Mouse (Mus musculus) G1E-ER4 (cell line): ENCODE results near the gene 1110065P20Rik. TPM values are rescaled to one million over a fixed set of nuclear protein-coding genes. Genes with fewer than 3 reads are reported as not detected.

Experiments used
- GATA1 ChIP-seq: IDR thresholded peaks from one replicate; pipeline ENCODE4 v1.8.0; 2012; ENCODE audit warnings: low read length, inconsistent platforms
- polyA plus RNA-seq: library from polyadenylated mRNA; stranded (reverse); fragments of >175 nt; gene quantifications from 2 replicates; pipeline ENCODE4 v1.2.3, GENCODE M21; 2012

The 1110065P20Rik gene
- polyA plus RNA-seq, result 34.7 and 41.4 TPM in 2 replicates

DNA sequence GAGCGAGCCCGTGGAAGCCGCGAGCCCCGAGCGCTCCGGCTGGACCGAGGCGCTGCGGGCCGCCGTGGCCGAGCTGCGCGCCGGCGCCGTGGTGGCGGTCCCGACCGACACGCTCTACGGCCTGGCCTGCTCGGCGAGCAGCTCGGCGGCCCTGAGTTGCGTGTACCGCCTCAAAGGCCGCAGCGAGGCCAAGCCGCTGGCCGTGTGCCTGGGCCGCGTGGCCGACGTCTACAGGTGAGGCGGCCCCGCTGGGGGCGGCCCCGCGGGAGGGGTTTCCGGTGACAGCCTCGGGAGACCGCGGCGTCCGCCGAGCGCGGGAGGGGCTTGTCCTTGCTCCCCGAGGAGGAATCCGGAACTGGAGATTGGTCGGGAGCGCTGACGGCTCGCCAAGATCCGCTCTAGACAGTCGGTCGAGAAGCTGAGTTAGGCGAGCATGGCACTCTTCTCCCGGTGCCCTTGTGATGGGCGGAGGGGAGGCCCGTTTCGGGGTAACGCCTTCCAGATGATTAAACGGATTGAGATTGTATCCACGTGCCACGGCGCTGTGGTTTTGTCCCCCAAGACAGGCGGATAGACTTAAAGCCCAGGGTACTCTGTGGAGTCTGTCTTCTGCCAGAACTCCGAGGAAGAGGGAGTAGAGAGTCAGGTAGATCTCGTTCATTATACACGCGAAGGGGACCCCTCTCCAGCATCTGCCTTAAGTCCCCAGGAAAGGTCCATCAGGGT is at the start of gene 1110065P20Rik:
Gene 1110065P20Rik (minus strand): TSS at position 264 of the 726 bp plus-strand sequence.
- TF ChIP-seq GATA1, result no peak

DNA sequence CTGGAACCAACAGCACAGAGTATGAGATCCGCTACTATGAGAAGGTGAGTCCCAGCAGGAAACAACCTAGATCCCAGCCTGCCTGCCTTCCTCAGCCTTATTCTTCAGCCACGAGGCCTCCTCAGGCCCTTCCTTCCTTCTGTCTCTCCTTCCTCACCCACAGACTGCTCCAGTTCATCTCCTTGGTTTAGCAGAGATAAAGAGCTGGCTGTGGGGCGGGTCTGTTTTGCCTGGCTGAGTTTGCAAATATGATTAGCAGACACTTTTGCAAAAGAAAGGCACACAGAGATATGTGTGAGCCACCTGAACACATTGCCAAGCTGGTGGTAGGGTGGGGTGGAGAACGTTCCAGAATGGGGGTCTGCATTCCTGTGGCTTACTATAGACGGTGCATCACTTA is 48.9 kb upstream of the 1110065P20Rik start:
- no peak for TF ChIP-seq GATA1

DNA sequence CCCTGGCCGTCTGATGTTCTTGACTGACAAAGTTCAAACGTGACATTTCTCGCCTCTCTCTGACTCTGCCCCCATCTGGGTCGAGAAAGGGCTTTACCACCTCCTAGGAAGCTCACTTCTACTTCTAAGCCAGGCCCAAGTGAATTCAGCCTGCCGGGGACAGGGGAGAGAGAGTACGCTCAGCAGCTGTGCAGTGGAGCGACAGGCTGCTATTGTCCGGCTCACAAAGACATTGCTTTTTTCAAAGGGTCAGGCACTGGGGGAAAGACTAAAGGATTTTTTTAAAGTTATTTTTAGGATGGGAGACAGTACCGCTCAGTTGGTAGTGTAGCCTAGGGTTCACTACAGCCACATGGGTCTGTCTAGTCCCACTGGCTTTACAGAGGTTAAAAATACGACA is 47.4 kb upstream of the 1110065P20Rik start:
- no peak for TF ChIP-seq GATA1

DNA sequence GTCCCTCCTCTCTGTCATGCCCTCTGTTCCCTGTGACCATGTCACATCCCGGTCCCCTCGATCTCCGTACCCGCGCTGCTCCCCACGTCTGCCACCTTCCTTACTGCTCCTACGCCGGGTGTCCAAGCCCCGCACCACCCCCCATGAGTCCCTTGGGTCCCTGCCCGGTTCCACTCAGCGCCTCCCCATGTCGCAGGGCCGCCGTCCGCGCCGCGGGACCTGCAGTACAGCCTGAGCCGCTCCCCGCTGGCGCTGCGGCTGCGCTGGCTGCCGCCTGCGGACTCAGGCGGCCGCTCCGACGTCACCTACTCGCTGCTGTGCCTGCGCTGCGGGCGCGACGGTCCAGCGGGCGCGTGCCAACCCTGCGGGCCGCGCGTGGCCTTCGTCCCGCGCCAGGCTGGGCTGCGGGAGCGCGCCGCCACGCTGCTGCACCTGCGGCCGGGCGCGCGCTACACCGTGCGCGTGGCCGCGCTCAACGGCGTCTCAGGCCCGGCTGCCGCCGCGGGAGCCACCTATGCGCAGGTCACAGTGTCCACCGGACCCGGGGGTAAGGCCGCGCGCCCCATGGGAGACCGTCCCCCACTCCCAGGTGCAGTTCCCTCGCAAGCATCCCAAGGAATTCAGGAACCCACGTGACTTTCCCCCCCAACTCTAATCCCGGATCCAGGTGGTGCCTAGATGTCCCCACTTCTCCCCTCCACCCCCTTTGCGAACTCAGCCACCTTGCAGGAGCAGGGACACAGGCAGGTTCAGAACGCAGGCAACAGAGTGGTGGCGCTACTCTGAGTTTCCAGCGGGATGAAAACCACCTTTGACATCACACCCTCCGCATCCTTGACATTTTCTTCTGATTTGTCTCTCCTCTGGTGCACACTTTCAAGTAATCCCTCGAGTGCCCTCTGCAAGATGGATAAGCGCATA is 43.8 kb upstream of the 1110065P20Rik start:
- TF ChIP-seq GATA1, result no peak

DNA sequence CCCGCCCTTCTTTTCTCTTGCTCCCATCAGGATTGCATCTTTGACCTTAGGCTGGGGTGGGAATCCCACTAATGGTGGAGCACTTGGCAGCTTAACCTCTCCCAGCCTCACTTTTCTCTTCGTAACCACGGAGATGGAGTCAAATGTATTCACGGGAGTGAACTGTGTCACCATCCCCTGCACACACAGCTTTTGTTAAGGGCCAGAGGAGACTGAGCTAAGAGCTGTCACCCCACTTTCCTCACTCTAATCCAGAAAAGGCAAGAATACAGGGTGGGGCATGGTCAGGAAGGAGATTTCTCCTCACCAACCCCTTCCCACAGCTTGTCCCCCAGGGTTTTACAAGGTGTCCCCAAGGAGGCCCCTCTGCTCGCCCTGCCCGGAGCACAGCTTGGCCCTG is 42.8 kb upstream of the 1110065P20Rik start:
- TF ChIP-seq GATA1, result no peak

DNA sequence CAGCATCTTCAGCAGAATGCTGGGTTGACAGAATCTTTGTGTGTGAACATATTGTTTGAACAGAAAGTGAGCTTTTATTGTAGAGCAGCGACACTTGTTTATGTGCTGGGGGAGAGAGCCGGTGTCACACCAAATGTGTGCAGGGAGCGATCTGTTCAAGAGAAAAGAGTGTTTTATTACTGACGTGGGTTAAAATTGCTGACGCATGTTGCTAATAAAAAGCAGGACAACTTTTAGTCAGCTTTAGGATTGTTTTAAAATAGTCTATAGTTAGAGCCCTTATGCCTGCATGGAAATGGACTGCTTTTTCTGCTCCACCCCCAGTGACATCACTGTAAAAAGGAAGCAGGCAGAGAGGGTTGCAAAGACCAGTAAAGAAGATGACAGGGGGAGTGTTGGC is 39.8 kb upstream of the 1110065P20Rik start:
- no peak for TF ChIP-seq GATA1

DNA sequence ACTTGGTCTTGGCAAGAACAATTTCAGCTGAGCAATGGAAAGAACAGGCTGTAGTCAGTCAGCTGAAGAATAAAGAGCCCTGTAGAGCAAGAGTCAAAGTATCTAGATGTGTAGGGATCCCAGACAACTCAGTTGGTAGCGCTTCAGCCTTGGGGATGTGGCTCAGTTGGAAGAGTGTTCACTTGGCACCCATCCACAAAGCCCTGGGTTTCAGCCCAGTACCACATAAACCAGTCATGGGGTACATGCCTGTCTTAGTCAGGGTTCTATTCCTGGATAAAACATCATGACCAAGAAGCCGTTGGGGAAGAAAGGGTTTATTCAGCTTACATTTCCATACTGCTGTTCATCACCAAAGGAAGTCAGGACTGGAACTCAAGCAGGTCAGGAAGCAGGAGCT is 38.9 kb upstream of the 1110065P20Rik start:
- TF ChIP-seq GATA1, result no peak

DNA sequence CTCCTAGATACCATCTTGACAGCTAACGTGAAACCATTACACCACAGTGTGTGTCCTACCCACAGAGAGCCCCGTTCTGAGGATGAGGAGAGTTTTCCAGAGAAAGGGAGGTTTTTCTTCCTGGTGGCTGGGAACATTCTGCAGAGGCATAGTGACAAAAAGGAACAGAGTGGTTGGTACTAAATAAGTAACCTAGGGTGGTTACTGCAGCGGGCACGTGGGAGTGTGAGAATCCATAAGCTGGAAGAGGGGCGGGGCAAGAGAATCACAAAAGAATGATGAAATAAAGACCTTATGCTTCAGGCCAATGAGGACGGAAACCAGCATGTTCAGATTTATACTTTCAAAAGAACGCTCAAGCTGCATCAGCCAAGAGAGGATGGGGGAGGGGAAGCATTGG is 37.7 kb upstream of the 1110065P20Rik start:
- no peak for TF ChIP-seq GATA1

DNA sequence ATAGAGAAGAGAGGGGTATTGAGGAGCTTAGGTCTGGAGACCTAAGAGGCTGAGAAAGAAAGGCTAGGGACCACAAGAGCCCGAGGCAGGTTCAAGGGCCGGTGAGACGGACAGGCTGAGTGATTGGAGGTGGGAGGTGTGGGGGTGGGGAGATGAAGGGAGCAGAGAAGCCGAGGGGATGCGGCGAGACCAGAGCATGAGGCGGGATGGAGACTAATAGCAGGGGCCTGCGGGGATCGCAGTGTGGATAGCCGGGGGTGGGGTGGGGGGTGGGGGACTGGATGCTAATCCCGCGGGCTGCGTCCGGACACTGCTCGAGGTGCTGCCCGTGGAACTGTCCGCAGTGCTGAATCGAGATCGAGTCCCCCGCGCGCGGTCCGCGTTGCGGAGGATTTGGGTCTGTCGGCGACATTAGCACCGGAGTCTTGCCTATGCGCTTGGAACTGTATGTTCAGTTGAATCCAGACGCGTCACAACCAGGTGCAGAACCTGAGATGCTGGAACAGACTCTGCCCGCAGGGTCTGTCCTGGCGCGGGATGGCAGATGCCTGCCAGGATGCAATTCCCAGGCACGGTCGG is 31.2 kb upstream of the 1110065P20Rik start:
- no peak for TF ChIP-seq GATA1

DNA sequence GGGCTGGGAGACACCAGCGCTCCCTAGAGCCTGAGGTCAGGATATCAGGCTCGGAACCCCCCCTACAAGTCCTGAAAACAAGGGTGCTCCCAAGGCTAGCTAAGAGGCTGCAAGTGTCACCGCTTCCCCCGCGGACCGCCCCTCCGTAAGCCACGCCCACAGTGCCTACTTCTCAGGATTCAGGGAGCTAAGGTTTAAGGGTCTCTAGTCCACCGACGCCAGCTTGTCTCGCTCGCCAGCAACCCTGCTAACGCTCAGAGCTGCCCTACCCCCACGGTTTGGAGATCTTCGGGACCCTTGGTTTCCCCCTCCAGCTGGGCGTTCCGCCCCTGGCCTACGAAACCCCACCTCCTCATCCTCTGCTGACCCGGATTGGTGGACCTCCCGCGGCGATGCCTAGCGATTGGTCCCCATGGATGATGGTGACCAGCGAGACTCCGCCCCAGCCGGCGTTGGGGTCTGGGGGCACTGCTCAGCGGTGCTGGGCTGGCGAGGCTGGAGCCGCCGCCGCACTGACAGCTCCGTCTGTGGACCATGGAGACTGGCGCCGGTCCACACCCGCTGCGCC is 30.4 kb upstream of the 1110065P20Rik start:
- no peak for TF ChIP-seq GATA1

DNA sequence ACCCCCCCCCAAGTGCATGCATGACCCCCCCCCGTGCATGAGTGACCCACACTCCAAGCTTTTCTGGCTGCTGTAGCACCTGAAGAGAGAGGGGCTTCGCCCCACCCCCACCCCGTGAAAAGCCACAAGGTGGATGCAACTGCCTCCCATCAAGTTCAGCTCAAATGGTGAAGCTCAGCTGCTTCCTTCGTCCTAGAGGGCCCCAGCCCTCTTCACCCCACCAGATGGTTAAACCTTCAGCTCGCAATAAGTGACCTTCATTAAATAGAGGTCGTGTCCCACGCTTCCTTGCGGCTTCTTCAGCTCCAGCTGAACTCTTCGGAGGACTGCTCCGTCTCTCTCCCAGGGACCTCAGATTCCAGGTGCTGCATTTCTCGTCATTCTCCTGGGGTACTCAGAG is 29.6 kb upstream of the 1110065P20Rik start, which contains the start of gene Epha10:
Gene Epha10 (plus strand): TSS at position 301 of the 400 bp plus-strand sequence.
- no peak for TF ChIP-seq GATA1

DNA sequence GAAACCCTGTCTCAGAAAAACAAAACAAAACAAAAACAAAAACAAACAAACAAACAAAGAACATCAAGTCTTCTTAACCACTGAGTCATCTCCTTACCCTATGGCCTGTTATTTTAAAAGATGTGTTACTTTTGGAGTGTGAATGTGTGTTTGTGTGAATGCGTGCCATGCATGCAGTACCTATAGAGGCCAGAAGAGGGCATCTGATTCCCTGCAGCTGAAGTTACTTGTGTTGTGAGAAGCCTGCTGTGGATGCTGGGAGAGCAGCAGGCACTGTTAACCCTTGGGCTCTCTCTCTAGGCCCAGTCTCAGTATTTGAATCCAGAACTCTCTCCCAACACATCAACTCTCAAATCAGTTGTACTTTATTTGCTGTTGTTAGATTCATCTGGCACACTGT is 21.7 kb upstream of the 1110065P20Rik start:
- TF ChIP-seq GATA1, result no peak

DNA sequence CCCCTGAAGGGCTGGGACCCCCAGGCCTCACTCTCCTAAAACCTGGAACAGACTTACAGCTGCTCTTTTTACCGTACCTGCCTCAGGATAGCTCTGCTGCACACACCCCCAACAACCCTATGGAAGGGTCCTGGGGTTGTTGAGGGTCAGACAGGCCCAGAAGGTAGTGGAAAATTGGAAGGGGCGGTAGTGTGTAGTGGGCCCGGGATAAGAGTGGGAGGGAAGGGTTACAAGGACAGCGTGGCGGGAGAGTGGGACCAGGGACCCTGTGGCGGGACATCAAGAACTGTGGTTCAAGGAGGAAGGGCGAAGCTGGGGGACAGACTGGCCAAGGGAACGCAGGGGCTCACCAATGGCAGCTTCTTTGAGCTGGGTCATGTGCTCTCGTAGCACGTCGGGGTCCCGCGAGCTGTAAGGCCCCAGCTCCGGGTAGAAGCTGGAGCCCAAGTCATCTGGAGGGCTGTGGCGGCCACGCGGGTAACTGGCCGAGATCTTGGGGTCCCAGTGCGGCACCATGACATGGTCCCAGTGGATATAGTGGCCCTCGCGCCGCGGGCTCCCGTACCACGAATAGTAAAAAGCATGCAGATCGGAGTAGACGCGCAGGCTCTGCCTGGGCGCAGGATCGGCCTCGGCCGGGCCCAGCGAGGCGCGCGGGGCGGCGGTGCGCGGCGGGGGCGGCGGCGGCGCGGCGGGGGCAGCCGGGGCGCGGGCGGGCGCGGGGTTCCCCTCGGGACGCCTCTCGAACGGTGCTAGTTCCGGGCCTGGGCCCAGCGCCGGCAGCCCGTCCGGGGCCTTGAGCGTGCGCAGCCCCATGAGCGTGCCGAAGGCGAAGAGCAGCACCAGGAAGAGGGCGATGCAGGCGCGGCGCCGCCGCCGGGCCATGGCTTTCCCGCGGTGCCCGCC is 10.5 kb upstream of the 1110065P20Rik start, which contains the start of gene Maneal:
Gene Maneal (minus strand): TSS at position 889 of the 906 bp plus-strand sequence.
- no peak for TF ChIP-seq GATA1

DNA sequence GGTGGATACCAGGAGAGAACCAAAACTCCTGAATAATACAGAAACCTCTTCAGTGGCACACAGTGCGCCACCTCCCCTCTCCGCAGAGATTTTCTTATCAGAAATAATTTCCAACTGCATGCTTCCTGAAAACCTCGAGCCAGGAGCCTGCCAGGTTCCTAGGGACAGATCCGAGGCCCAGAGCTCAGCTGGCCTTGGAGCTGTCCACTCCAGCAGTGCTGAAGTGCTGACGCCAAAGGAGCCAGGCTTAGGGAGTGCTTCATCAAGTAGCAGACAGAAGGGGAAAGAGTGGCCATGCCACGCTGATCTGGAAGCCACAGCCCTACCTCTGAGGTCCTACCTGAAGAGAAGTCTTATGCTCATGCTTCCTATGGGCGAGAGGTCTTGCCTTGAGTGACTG is 9.4 kb upstream of the 1110065P20Rik start:
- TF ChIP-seq GATA1, result no peak

DNA sequence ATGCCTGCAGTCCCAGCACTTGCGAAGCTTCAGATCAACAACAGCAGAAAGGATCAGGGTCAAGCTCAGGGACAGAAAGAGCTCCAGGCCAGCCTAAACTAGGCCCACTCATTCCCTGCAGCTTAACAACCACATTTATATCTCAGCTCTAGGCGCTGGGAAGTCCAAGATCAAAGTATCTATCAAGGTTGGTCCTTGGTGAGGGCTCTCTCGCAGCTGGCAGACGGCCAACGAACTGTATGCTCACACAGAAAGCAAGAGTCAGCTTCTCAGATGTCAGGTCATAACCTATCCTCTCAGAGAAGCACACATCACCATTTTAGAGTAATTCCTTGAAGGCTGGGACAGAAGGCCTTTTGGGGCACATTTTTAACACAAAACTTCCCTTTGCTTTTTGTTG is 7.4 kb upstream of the 1110065P20Rik start:
- TF ChIP-seq GATA1, result no peak
